Mouse (Mus musculus) E14TG2a.4 (cell line): ENCODE data around the gene Cenpm.

Experiments used
- CTCF ChIP-seq: conservative IDR thresholded peaks from 2 replicates; pipeline ENCODE4 v1.5.1; 2014; ENCODE audit warnings: low read length
- POU5F1 ChIP-seq: IDR thresholded peaks from 2 replicates; pipeline ENCODE4 v1.6.1; 2014; ENCODE audit warnings: low read length, borderline replicate concordance

- TF ChIP-seq CTCF (no peak), POU5F1 (no peak)
Observed at GRCm38 (mm10) chr15:82290252-82290651, 45.7 kb upstream of the Cenpm start.
